Mouse (Mus musculus) T-helper 2 cell (primary cell): ENCODE results near the gene Plp2.

Source experiments
- in situ Hi-C: fragments of 300-600 bp; cut with MboI, MseI; formaldehyde crosslinking; loops from one replicate; pipeline ENCODE4 v1.15.1; 2025; ENCODE audit warnings: high pct_unique_total_duplicates

Gene Plp2

DNA sequence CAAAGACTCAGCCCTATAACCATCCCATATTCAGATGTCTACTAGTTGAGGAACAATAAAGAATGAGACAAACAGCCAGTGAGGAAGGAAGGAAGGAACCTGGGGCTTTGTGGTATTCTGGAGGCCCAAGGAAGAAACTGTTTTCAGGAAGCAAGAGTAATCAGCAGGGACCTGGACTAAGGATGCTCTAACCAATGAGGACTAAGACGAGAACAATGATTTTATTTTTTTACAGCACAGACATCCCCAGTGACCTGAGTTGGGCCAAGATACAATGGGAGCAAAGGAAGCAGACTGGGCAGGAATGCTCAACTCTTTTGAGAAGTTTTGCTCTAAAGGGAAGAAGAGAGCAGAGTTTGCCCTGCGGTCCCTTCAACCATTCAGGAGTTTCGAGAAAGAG is 8.3 kb downstream of the Plp2 start:
- in situ Hi-C loops = no loop called here

DNA sequence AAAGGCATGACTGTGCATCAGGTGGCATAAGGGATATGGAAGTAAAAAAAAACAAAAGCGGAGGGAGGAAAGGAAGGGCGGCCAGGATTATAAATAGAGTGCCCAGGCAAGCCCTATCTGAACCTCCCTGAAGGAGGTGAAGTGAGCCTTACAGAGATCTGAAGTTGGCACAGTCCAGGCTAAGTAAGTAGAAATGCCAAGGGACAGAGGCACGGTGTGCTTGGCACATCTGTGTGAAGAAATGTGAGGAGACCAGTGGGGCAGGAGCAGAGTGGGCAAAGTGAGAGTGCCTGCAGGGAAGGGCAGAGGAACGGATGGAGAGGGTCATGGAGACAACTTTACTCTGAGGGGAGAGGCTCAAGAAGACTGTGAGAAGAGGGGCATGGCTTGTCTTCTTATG is 10.1 kb downstream of the Plp2 start:
- in situ Hi-C loops = no loop called here

DNA sequence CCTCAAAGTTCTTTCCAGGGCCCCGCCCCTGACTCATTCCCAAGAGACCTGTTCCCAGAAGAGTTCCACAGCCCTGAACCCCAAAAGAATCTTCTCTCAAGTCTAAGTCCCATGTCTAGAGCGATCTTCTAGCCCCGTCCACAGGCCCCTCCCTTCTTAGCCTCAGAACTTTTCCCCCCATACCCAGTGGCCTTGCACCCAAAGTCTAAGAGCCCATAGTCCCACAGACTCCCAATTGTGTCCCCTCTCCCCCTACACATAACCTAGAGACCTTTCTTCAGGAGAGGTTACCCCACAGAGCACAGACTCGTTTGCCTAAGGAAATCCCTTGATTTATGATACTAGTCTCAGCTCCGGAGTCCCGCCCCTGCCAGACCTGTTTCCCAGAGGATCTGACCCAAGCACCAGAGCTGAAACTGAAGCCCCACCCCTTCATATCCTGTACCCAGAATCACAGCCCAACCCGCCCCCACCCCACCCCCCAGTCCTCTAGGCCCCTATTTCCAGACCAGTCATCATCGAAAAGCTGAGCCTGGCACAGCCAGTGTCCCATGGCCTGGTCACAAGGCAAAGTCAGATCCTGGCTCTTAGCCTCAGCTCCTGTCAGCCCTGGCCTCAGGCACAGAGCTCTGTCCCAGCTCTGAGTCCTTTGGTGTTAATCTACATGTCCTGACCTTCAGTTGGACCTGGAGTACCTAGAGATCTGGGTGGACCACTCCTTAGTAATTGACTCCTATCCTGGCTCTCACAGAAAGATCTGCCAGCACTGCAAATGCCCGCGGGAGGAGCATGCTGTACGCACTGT is 12.2 kb downstream of the Plp2 start:
- in situ Hi-C loops = no loop called here

DNA sequence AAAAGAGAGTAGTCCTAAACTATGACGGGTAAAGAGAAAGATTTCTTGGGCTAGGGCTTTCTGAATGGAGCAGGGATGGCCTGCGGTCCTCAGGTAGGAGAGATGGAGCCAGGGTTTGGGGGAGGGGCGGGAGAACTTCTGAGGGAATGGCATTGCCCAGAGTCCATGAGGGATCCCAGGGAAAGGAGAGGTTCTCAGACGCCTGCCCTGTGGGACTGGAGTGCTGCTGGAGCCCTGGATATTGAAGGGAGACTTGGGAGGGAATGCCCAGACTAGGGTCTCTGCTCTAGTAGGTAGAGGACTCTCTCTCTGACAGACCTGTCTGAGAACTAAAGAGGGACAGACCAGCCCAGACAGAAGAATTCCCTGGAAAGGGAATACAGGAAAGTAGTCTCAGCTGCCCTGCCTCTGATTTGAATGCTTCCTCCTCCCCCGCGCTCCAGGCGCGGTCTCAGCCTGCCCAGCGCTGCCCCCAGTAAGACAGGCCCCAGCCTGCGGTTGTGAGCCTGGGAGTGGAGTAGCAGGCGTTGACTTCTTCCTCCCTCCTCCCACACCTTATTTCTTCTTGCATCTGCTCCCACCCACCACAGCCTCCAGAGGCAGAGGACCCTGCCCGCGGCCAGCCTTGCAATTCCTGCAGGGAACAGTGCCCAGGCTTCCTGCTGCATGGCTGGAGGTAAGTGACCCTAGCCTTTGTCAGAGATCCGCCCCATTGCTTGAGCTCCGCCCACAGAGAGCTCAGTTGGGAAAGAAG is 13.0 kb downstream of the Plp2 start:
- in situ Hi-C loops = no loop called here

DNA sequence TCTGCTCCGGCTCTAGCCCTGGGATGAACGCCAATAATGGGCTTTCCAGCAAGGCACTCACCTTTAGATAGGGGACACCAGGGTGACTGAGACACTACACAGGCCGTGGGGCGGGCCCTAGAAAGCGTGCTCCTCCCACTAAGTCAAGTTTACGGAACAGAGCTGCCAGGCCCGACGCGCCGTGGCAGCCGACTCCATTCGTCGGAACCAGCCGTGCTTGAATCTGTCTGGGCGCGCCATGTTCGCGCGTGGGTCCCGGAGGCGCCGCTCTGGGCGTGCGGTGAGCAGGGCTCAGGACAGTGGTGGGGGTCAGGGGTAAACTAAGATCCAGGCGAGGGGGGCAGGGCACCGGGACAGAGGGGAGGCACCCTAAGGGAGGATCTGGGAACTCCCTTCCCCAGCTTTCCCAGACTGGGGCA is 14.0 kb downstream of the Plp2 start, which contains the start of gene Prickle3:
Prickle3 (plus strand) TSS at position 40 of the 419 bp plus-strand sequence.
- in situ Hi-C loops = no loop called here

DNA sequence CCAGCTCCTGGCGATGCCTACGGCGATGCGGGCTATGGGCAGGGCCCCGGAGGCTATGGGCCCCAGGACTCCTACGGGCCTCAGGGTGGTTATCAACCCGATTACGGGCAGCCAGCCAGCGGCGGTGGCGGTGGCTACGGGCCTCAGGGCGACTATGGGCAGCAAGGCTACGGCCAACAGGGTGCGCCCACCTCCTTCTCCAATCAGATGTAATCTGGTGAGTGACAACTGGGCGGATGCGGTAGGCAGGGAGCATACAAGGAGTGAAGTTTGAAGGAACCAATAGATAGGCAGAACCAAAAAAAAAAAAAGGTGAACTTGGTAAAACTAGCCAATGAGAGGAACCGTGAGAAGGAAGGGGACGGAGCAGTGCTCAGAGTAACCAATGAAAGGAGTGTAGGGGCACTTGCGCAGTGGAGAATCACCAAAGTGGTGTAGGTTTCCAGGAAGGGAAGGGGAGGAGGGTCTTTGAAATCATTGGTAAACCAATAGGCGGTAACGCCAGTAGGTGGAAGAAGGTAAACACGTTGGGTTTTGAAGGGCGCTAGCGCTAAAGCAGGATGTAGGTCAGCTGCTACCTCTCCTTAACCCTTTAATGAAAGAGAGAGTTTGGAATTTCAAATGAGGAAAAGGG is 22.4 kb downstream of the Plp2 start:
- in situ Hi-C loops = no loop called here

DNA sequence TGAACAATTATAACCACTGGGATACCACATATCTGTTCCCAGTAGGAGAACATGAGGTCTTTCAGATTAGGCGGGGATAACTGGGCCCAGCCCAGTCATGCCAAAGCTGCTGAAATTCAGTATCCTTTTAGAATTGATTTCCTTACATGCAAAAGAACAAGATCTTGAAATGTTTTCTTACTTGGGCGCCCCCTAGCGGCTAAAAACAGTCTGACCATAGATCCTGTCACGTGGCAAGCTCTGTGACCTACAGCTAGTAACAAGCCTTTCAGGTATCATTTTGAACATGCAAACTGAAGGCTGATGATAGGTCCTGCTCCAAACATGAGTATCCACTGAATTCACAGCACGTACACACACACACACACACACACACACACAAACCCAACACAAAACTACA is 25.8 kb downstream of the Plp2 start:
- in situ Hi-C loops = no loop called here

DNA sequence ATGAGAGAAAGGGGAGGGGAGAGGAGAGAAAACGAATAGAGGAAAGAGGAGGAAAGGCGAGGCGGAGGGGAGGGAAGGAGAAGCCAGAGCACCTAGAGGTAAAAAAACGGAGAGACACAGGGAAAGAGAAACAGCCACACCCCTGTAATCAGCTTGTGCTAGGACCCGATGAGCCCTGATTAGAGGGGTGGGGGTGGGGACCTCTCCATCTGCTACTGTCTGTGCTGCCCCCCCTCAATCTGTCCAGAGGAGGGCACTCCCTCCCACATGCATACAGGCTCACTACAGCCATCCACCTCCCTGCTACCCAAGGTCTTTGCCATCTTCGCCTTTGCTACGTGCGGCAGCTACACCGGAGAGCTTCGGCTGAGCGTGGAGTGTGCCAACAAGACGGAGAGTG is 30.4 kb downstream of the Plp2 start:
- in situ Hi-C loops = loop anchor here (5.0 kb wide), 2 partner anchors 37 to 168 kb away; no protein-coding TSS in a partner anchor

DNA sequence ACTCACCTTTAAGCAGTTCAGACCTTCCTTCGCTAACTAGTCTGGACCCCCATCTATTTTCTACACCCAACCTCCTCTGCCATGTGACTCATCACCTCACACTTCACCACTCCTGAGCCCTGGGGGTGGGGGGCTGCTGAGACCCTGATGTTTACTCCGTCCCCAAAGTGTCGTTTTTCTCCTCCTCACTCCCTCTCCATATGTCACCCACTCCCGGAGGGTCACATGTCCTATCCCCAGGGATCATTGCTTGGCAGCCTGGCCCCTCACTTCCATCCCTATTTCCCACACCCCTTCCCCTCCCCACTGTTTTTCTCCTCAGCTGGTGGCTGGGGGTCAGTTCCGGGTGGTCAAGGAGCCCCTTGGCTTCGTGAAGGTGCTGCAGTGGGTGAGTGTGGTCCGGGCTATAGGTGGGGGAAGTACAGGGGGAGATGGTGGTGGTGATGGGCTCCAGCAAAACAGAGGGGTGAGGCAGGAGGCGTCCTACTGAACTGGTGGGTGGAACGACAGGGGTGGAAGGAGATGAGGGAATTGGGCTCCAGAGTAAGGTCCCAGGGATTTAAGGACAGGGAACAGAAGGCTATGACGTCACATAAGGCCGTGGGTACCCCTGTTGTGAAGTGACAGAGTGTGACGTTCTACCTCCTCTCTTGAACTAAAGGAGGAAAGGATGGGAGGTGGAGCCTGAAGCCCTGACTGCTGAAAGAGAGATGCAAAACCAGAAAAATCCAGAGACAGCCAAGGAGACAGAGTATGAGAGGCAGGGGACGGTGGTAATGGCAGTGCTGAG is 31.5 kb downstream of the Plp2 start:
- in situ Hi-C loops = loop anchor here (5.0 kb wide), 2 partner anchors 38 to 167 kb away; no protein-coding TSS in a partner anchor

DNA sequence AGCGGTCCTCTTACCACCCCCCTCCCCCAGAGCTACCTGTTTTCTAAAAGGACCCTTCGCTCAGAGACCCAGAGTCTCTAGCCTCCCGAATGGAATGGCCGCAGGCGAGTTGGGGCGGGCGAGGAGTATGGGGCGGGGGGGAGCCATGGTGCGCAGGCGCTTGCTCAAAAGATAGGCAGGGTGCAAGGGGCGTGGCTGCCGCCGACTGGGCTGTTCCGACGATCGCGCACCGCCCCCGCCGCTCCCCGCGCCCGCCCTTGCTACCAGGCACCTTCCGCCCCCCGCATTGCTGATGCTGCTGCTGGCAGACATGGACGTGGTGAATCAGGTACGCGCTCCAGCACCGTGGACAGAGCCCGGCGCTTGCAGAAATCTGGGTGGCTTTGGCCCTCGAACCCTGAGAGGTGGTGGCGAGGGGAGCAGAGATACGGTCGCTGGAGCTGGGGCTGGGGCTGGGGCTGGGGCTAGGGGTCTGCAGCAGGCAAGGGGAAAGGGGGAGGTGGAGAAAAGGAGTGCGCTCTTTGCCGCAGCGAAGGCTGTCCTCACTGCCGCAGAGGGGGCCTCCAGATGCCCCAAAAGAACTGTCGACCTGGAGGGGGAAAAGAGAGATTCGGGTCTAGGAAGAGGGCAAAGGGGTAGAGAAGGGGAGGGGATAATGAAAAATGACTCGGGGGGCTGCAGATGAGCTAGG is 32.6 kb downstream of the Plp2 start, which contains the start of gene Syp:
Syp (plus strand) TSS at position 71 of the 691 bp plus-strand sequence.
- in situ Hi-C loops = no loop called here

DNA sequence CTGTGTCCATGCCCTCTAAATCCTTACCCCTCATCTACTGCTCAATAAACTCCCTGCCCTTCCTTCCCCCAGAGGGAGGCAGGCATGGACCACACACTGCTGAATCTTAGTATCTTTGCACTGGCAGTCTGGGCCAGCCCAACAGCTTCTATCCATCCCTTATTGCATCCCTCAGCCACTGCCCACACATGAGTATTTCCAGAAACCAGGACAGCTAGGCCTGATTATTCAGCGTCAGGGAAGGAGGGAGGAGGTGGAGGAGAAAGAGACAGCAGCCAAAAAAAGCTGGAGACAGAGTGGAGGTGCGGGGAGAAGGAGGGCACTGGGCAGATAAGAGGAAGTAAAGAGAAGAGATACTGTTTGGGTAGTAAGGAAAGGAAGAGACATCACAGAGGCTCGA is 36.1 kb downstream of the Plp2 start:
- in situ Hi-C loops = no loop called here

DNA sequence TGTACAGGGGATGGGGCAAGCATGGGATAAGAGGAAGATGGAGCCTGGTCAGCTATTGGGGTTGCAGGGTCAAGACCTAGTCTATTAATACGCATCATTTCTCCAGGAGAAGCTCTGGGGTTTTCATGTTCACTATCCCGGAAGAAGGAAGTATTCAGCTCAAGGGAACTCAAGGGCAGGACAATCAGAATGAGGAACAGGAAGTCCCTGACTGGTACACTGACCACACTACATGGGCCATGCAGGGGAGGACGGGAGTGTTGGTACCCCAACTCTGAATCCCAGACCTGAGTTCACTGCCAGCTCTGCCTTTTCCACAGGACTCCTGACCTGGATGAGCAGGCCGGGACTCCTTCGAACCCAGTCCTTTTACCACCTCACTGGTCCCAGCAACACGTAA is 38.6 kb downstream of the Plp2 start:
- in situ Hi-C loops = no loop called here
